Mouse (Mus musculus): ENCODE data around the gene Rap1gap.

- no peak for TF ChIP-seq CEBPB (IDR thresholded peaks at IDR 0.05; ENCODE audit: low read depth)
- TF ChIP-seq MYOD1 (IDR thresholded peaks at IDR 0.05; ENCODE audit: control insufficient read depth, insufficient read length, low read depth) = no peak
Observed at GRCm38 (mm10) chr4:137712963-137713362, 48.4 kb downstream of the Rap1gap start.

Measured in C2C12 (cell line).